Mouse (Mus musculus): ENCODE measurements around the gene Fam186b. TPM values are rescaled to one million over a fixed set of nuclear protein-coding genes. Genes with fewer than 3 reads are reported as not detected.

The Fam186b gene
- polyA plus RNA-seq, 1 experiment from 2014 or later, result 0.20 TPM

GRCm38 (mm10) chr15:99231998-99232397 is 63.7 kb downstream of the Fam186b start:
- Histone ChIP-seq H3K27ac (no peak overlapping the region), H3K27me3 (ENCODE audit: insufficient read depth, poor library complexity, severe bottlenecking) (peaks cover 73% of the 10 kb centered on the region), H3K36me3 (no peaks in the 10 kb centered on the region), H3K9me3 (no peaks in the 10 kb centered on the region), H3K4me1 (replicated peaks) (peaks cover 36% of the 10 kb centered on the region), H3K4me3 (no peak overlapping the region)
- WGBS, result 82% methylated on average over 10 of the region's 10 CpGs
- DNase-seq (ENCODE audit: low spot score), result no peak

- H3K4me3 ChIP-seq, result peak overlapping the region; percentile 53
Observed at GRCm38 (mm10) chr15:99226090-99226489, 69.6 kb downstream of the Fam186b start.

GRCm38 (mm10) chr15:99225081-99225810 is 70.4 kb downstream of the Fam186b start:
- WGBS, result 1% methylated on average over 22 of the region's 22 CpGs
- H3K4me3 ChIP-seq, result peak overlapping the region; percentile 53
- DNase-seq (ENCODE audit: low spot score), result peak; percentile 47
- no peaks in the 10 kb centered on the region for H3K36me3 ChIP-seq
- H3K9me3 ChIP-seq, result no peaks in the 10 kb centered on the region
- 0 out of 2 replicates have a peak overlapping the region, but pooled peaks have one; percentile 62 for H3K27ac ChIP-seq
- H3K4me1 ChIP-seq (replicated peaks), result peaks cover 71% of the 10 kb centered on the region
- H3K27me3 ChIP-seq (ENCODE audit: insufficient read depth, poor library complexity, severe bottlenecking), result peaks cover 100% of the 10 kb centered on the region

More at GRCm38 (mm10) chr15:99226090-99226489, 69.6 kb downstream of the Fam186b start:
- Histone ChIP-seq H3K27me3 (ENCODE audit: insufficient read depth, poor library complexity, severe bottlenecking) (peaks cover 100% of the 10 kb centered on the region), H3K4me1 (replicated peaks) (peaks cover 74% of the 10 kb centered on the region), H3K27ac (no peak overlapping the region), H3K36me3 (no peaks in the 10 kb centered on the region), H3K9me3 (no peaks in the 10 kb centered on the region)
- WGBS, result 17% methylated on average over 14 of the region's 14 CpGs
- peak; percentile 22 for DNase-seq (ENCODE audit: low spot score)

GRCm38 (mm10) chr15:99224208-99224911 is 71.3 kb downstream of the Fam186b start, which contains the start of gene Kcnh3:
TSS of gene Kcnh3 (plus strand) at chr15:99224861.
- WGBS, result under 1% methylated on average over 63 of the region's 66 CpGs

GRCm38 (mm10) chr15:99223585-99224207 is 72.0 kb downstream of the Fam186b start:
- DNase-seq (ENCODE audit: low spot score), result peak; percentile 70
- H3K9me3 ChIP-seq, result no peaks in the 10 kb centered on the region
- WGBS, result under 1% methylated on average over 45 of the region's 46 CpGs
- H3K4me1 ChIP-seq (replicated peaks), result peaks cover 69% of the 10 kb centered on the region
- peak overlapping the region; percentile 53 for H3K4me3 ChIP-seq
- no peaks in the 10 kb centered on the region for H3K36me3 ChIP-seq
- H3K27me3 ChIP-seq (ENCODE audit: insufficient read depth, poor library complexity, severe bottlenecking), result peaks cover 96% of the 10 kb centered on the region
- H3K27ac ChIP-seq, result peak overlapping the region; percentile 25

More at GRCm38 (mm10) chr15:99224208-99224911, 71.3 kb downstream of the Fam186b start, which contains the start of gene Kcnh3:
- Histone ChIP-seq H3K4me3 (peak within 1 kb of the TSS; percentile 53), H3K9me3 (no peaks in the 10 kb centered on the region), H3K4me1 (replicated peaks) (peaks cover 69% of the 10 kb centered on the region), H3K36me3 (no peaks in the 10 kb centered on the region), H3K27ac (peak within 1 kb of the TSS; percentile 62), H3K27me3 (ENCODE audit: insufficient read depth, poor library complexity, severe bottlenecking) (peaks cover 100% of the 10 kb centered on the region)
- peak; percentile 57 for DNase-seq (ENCODE audit: low spot score)

GRCm38 (mm10) chr15:99222794-99223584 is 72.7 kb downstream of the Fam186b start:
- peaks cover 89% of the 10 kb centered on the region for H3K27me3 ChIP-seq (ENCODE audit: insufficient read depth, poor library complexity, severe bottlenecking)
- H3K36me3 ChIP-seq, result no peaks in the 10 kb centered on the region
- H3K4me1 ChIP-seq (replicated peaks), result peaks cover 67% of the 10 kb centered on the region
- no peak for DNase-seq (ENCODE audit: low spot score)
- no peaks in the 10 kb centered on the region for H3K9me3 ChIP-seq
- WGBS, result 6% methylated on average over 18 of the region's 18 CpGs
- peak overlapping the region; percentile 25 for H3K27ac ChIP-seq
- H3K4me3 ChIP-seq, result peak overlapping the region; percentile 53

- DNase-seq (ENCODE audit: low spot score), result peak; percentile 45
Observed at GRCm38 (mm10) chr15:99221315-99221952, 74.3 kb downstream of the Fam186b start.

More at GRCm38 (mm10) chr15:99221315-99221952, 74.3 kb downstream of the Fam186b start:
- Histone ChIP-seq H3K4me1 (replicated peaks) (peaks cover 55% of the 10 kb centered on the region), H3K27ac (no peak overlapping the region), H3K36me3 (no peaks in the 10 kb centered on the region), H3K27me3 (ENCODE audit: insufficient read depth, poor library complexity, severe bottlenecking) (peaks cover 74% of the 10 kb centered on the region), H3K4me3 (no peak overlapping the region), H3K9me3 (no peaks in the 10 kb centered on the region)
- 7% methylated on average over 8 of the region's 8 CpGs for WGBS

Other genes starting within 250 kb of the Fam186b start
- gene Prph, start 240.7 kb downstream of the Fam186b start, polyA plus RNA-seq (2016; fragmentation: Nextera tagmentation; extraction: Ambion mirVana), result 9.7 and 14.4 TPM in 2 replicates
- gene Troap, start 221.3 kb downstream of the Fam186b start, polyA plus RNA-seq (2016; fragmentation: Nextera tagmentation; extraction: Ambion mirVana), result 41.6 and 46.8 TPM in 2 replicates
- 0.78 and 8.7 TPM in 2 replicates for gene C1ql4, start 208.1 kb downstream of the Fam186b start, polyA plus RNA-seq (2016; fragmentation: Nextera tagmentation; extraction: Ambion mirVana)
- 1.9 and 2.2 TPM in 2 replicates for gene Dnajc22, start 202.7 kb downstream of the Fam186b start, polyA plus RNA-seq (2016; fragmentation: Nextera tagmentation; extraction: Ambion mirVana)
- 58.4 and 62.6 TPM in 2 replicates for gene Spats2, start 170.0 kb downstream of the Fam186b start, polyA plus RNA-seq (2016; fragmentation: Nextera tagmentation; extraction: Ambion mirVana)
- 0.04 and 0.12 TPM in 2 replicates for gene Kcnh3, start 71.0 kb downstream of the Fam186b start, polyA plus RNA-seq (2016; fragmentation: Nextera tagmentation; extraction: Ambion mirVana)
- gene Mcrs1, start 43.9 kb downstream of the Fam186b start, polyA plus RNA-seq (2016; fragmentation: Nextera tagmentation; extraction: Ambion mirVana), result 194 and 213 TPM in 2 replicates
- 61.1 and 63.3 TPM in 2 replicates for gene Prpf40b, start 801 bp downstream of the Fam186b start, polyA plus RNA-seq (2016; fragmentation: Nextera tagmentation; extraction: Ambion mirVana)
- gene Fmnl3, start 74.6 kb upstream of the Fam186b start, polyA plus RNA-seq (2016; fragmentation: Nextera tagmentation; extraction: Ambion mirVana), result 10.7 and 14.6 TPM in 2 replicates
- gene Tmbim6, start 97.0 kb upstream of the Fam186b start, polyA plus RNA-seq (2016; fragmentation: Nextera tagmentation; extraction: Ambion mirVana), result 283 and 284 TPM in 2 replicates
- 13.5 and 15.8 TPM in 2 replicates for gene Nckap5l, start 161.9 kb upstream of the Fam186b start, polyA plus RNA-seq (2016; fragmentation: Nextera tagmentation; extraction: Ambion mirVana)
- gene Bcdin3d, start 178.8 kb upstream of the Fam186b start, polyA plus RNA-seq (2016; fragmentation: Nextera tagmentation; extraction: Ambion mirVana), result 19.3 and 20.2 TPM in 2 replicates
- gene Faim2, start 232.3 kb upstream of the Fam186b start, polyA plus RNA-seq (2016; fragmentation: Nextera tagmentation; extraction: Ambion mirVana), result 0.63 and 1.1 TPM in 2 replicates

All from hindbrain, embryonic 10.5 days (tissue).